Mouse (Mus musculus) neural tube, embryonic 12.5 days (tissue): Measurements from ENCODE around the gene Wap. TPM values are rescaled to one million over a fixed set of nuclear protein-coding genes. Genes with fewer than 3 reads are reported as not detected.

Source experiments
- ATAC-seq: fragments of 200-750 bp; cut with Nextera tagmentation; 2 replicates; pipeline ENCODE4 v1.8.0; 2017; ENCODE audit warnings: low read depth, mild to moderate bottlenecking, moderate TSS enrichment, moderate library complexity; ENCODE audit not compliant: low FRiP score
- H3K27ac ChIP-seq: fragments of 300-500 bp; sonication (generic); 2 replicates; pipeline ENCODE4 v1.5.1; 2016
- H3K27me3 ChIP-seq: fragments of 300-500 bp; sonication (generic); replicated peaks from 2 replicates; pipeline ENCODE4 v1.6.1; 2016; ENCODE audit warnings: mild to moderate bottlenecking
- H3K36me3 ChIP-seq: fragments of 300-500 bp; sonication (generic); 2 replicates; pipeline ENCODE4 v1.6.1; 2016; ENCODE audit warnings: mild to moderate bottlenecking
- H3K4me1 ChIP-seq: fragments of 300-500 bp; sonication (generic); 2 replicates; pipeline ENCODE4 v1.6.1; 2016
- H3K4me2 ChIP-seq: fragments of 300-500 bp; sonication (generic); replicated peaks from 2 replicates; pipeline ENCODE4 v1.6.1; 2016; ENCODE audit warnings: mild to moderate bottlenecking
- H3K4me3 ChIP-seq: fragments of 300-500 bp; sonication (generic); 2 replicates; pipeline ENCODE4 v1.5.1; 2016
- H3K9ac ChIP-seq: fragments of 300-500 bp; sonication (generic); 2 replicates; pipeline ENCODE4 v1.6.1; 2016; ENCODE audit warnings: mild to moderate bottlenecking
- H3K9me3 ChIP-seq: fragments of 300-500 bp; sonication (generic); 2 replicates; pipeline ENCODE4 v1.6.1; 2016; ENCODE audit warnings: mild to moderate bottlenecking
- WGBS: fragments of 180-500 bp; shearing (Covaris S2); methylation state at CpG from one replicate; pipeline ENCODE4 v1.1.7; 2016; 5-methylcytosine and 5-hydroxymethylcytosine counted together
- polyA plus RNA-seq: library from polyadenylated mRNA; unstranded; fragments of >200 nt; fragmentation: Nextera tagmentation; extraction: Ambion mirVana; gene quantifications from 2 replicates; pipeline ENCODE4 v1.2.1, GENCODE M21; 2016

Gene Wap
- polyA plus RNA-seq, 1 experiment from 2014 or later, result not detected

GRCm38 (mm10) chr11:6590933-6591675 lies 47.3 kb downstream of the Wap start:
- H3K4me2 ChIP-seq, result no peak overlapping the region
- H3K36me3 ChIP-seq, result peaks cover 79% of the 10 kb centered on the region
- no peak overlapping the region for H3K9ac ChIP-seq
- no peaks in the 10 kb centered on the region for H3K9me3 ChIP-seq
- H3K4me3 ChIP-seq, result no peak overlapping the region
- ATAC-seq, result no peak
- no peaks in the 10 kb centered on the region for H3K27me3 ChIP-seq
- H3K27ac ChIP-seq, result no peak overlapping the region
- 83% methylated on average over 10 of the region's 10 CpGs for WGBS
- H3K4me1 ChIP-seq, result no peaks in the 10 kb centered on the region

DNA sequence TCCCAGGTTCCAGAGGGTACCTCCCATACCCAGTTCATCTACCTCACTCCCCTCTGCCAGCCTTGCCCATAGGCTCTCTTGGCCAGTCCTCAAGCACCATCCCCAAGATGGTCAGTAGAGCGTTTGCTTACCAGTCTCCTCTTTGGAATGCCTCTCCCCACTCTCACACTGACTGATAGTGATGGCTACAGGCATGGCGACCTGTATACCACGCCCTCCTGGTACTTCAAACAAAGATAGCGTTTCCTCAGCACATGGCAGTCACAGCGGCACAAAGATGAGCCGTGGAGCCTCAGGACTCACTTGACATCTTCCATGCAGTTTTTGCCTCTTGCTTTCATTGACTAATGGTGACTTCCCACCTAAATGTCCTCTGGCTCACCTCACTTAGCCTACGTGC lies 48.6 kb downstream of the Wap start:
- H3K4me1 ChIP-seq, result no peaks in the 10 kb centered on the region
- no peak overlapping the region for H3K9ac ChIP-seq
- H3K9me3 ChIP-seq, result no peaks in the 10 kb centered on the region
- H3K36me3 ChIP-seq, result peaks cover 79% of the 10 kb centered on the region
- ATAC-seq, result no peak
- 90% methylated on average over 7 of the region's 7 CpGs for WGBS
- no peak overlapping the region for H3K4me2 ChIP-seq
- H3K4me3 ChIP-seq, result no peak overlapping the region
- H3K27me3 ChIP-seq, result no peaks in the 10 kb centered on the region
- H3K27ac ChIP-seq, result no peak overlapping the region

DNA sequence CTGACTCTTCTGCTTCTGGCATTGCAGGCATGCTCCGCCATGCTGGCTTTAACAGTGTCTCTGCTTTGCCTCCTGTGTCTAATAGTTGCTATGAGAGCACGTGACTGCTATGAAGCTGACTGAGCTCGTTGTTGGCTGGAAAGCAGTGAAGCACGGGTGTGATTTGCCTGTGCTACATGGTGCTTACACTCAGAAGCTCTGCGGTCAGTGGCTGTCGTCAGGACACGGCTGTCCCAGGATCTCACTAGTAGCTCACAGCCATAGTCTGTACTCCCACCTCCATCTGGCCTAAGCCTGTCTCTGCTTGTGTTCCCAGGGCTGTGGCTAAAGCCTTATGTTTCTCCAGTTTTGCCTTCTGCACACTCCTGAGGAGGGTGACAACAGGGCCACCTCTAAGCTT lies 50.1 kb downstream of the Wap start:
- H3K4me1 ChIP-seq, result no peaks in the 10 kb centered on the region
- peaks cover 64% of the 10 kb centered on the region for H3K36me3 ChIP-seq
- no peak overlapping the region for H3K27ac ChIP-seq
- no peak for ATAC-seq
- H3K27me3 ChIP-seq, result no peaks in the 10 kb centered on the region
- H3K9ac ChIP-seq, result no peak overlapping the region
- no peak overlapping the region for H3K4me2 ChIP-seq
- no peak overlapping the region for H3K4me3 ChIP-seq
- 92% methylated on average over 7 of the region's 7 CpGs for WGBS
- no peaks in the 10 kb centered on the region for H3K9me3 ChIP-seq

DNA sequence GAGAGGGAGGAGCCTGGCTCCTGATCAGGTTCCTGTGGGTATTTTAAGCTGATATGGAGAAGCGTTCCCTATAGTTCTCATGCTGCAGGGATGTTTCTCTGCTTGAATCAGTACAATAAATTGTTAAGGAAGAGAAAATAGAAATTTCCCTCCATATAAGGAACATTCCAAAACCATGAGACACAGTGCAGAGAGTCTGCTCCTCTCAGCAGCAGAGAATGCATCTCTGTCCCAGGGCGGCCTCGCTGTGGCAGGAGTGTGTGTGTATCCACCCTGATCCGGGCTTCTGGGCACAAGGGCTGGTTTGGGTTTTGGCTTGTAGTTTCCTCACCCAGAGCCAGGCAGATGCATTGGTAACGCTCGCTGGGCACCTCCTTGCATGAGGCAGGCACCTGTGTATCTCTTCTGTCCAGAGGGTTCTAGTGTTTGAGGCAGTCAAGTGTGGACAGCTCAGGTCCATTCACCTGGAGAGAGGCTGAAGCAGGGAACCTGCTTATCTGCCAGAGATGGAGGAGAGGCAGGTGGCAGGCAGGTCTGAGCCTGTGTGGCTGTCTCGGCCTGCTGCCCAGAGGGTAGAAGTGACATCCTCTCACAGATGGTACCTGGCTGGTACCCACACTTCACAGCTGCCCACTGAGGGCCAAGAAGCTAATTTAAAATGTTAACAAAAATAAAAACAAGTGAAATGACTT lies 51.0 kb downstream of the Wap start:
- Histone ChIP-seq H3K9me3 (no peaks in the 10 kb centered on the region), H3K4me3 (no peak overlapping the region), H3K4me2 (no peak overlapping the region), H3K27ac (no peak overlapping the region), H3K27me3 (no peaks in the 10 kb centered on the region), H3K4me1 (no peaks in the 10 kb centered on the region), H3K36me3 (peaks cover 58% of the 10 kb centered on the region), H3K9ac (no peak overlapping the region)
- 93% methylated on average over 7 of the region's 7 CpGs for WGBS
- no peak for ATAC-seq

- 92% methylated on average over 3 of the region's 3 CpGs for WGBS
- no peak for ATAC-seq
Observed at GRCm38 (mm10) chr11:6586660-6587059, 51.8 kb downstream of the Wap start.

DNA sequence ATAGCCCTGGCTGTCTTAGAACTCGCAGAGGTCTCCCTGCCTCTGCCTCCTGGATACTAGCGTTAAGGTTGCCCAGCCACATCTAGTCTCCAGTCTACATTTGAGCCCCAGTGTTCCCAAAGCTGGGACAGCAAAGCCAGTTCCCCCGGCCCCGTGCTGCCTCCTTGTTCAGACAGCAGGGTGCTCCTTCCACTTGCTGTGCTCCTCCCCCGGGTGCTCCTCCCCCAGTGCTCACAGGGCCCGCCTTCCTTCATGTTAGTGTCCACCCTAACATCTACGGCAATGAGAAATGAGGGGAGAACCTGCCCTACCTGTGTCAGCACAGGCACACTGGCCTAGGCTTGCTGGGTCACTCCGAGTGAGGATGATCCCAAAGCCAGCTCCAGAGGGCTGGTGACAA lies 52.7 kb downstream of the Wap start:
- Histone ChIP-seq H3K4me3 (no peak overlapping the region), H3K27ac (no peak overlapping the region), H3K36me3 (peaks cover 44% of the 10 kb centered on the region), H3K9ac (no peak overlapping the region), H3K4me2 (no peak overlapping the region), H3K4me1 (no peaks in the 10 kb centered on the region), H3K9me3 (no peaks in the 10 kb centered on the region), H3K27me3 (no peaks in the 10 kb centered on the region)
- ATAC-seq, result no peak
- WGBS, result 89% methylated on average over 8 of the region's 8 CpGs

More at GRCm38 (mm10) chr11:6586660-6587059, 51.8 kb downstream of the Wap start:
- Histone ChIP-seq H3K4me1 (no peaks in the 10 kb centered on the region), H3K27me3 (no peaks in the 10 kb centered on the region), H3K9me3 (no peaks in the 10 kb centered on the region), H3K36me3 (peaks cover 53% of the 10 kb centered on the region), H3K4me3 (no peak overlapping the region), H3K9ac (no peak overlapping the region), H3K27ac (no peak overlapping the region), H3K4me2 (no peak overlapping the region)

Other genes starting within 250 kb of the Wap start
- 23.9 and 24.1 TPM in 2 replicates for gene Zmiz2, start 249.6 kb downstream of the Wap start, polyA plus RNA-seq
- gene Ppia, start 223.2 kb downstream of the Wap start, polyA plus RNA-seq, result 4,309 and 4,532 TPM in 2 replicates
- gene H2afv, start 194.2 kb downstream of the Wap start, polyA plus RNA-seq, result 580 and 625 TPM in 2 replicates
- gene Purb, start 162.7 kb downstream of the Wap start, polyA plus RNA-seq, result 13.8 and 14.2 TPM in 2 replicates
- gene Myo1g, start 117.7 kb downstream of the Wap start, polyA plus RNA-seq, result 0.97 and 1.0 TPM in 2 replicates
- 100 and 103 TPM in 2 replicates for gene Ccm2, start 91.8 kb downstream of the Wap start, polyA plus RNA-seq
- gene Nacad, start 32.6 kb downstream of the Wap start, polyA plus RNA-seq, result 102 and 111 TPM in 2 replicates
- 42.3 and 46.3 TPM in 2 replicates for gene Tbrg4, start 12.6 kb downstream of the Wap start, polyA plus RNA-seq
- 13.3 and 15.2 TPM in 2 replicates for gene Ramp3, start 19.9 kb upstream of the Wap start, polyA plus RNA-seq
- gene Gm11983, start 199.0 kb upstream of the Wap start, polyA plus RNA-seq, result not detected in 2 replicates